Mouse (Mus musculus): ENCODE data around the gene Tstd2. TPM values are rescaled to one million over a fixed set of nuclear protein-coding genes. Genes with fewer than 3 reads are reported as not detected.

The Tstd2 gene
- 5.7 and 12.5 TPM in 2 replicates for polyA plus RNA-seq (2012; ENCODE audit: low replicate concordance)

GRCm38 (mm10) chr4:46138287-46139222 is at the start of gene Tstd2, which contains the start of gene Ncbp1:
Tstd2 (minus strand) TSS chr4:46138694.
Ncbp1 (plus strand) TSS chr4:46138613.

Other genes starting within 250 kb of the Tstd2 start
- gene Ccdc180, start 248.4 kb downstream of the Tstd2 start, polyA plus RNA-seq (2012; ENCODE audit: low replicate concordance), result not detected in 2 replicates
- gene Tdrd7, start 173.4 kb downstream of the Tstd2 start, polyA plus RNA-seq (2012; ENCODE audit: low replicate concordance), result 0.46 and 0.91 TPM in 2 replicates
- 12.5 and 19.9 TPM in 2 replicates for gene Tmod1, start 99.8 kb downstream of the Tstd2 start, polyA plus RNA-seq (2012; ENCODE audit: low replicate concordance)
- gene Ncbp1, start 81 bp downstream of the Tstd2 start, polyA plus RNA-seq (2012; ENCODE audit: low replicate concordance), result 6.0 and 11.4 TPM in 2 replicates
- gene Xpa, start 57.6 kb upstream of the Tstd2 start, polyA plus RNA-seq (2012; ENCODE audit: low replicate concordance), result 19.5 and 25.6 TPM in 2 replicates
- not detected in 2 replicates for gene Foxe1, start 204.9 kb upstream of the Tstd2 start, polyA plus RNA-seq (2012; ENCODE audit: low replicate concordance)

All from leukemia stem cell, adult 10-12 weeks (primary cell).